18 mouse cellular contexts compared by ENCODE assay signal in genomic region chr9:110460884-110461815, GRCm38 (mm10). TPM values are rescaled to one million over a fixed set of nuclear protein-coding genes. Genes with fewer than 3 reads are reported as not detected.
DNase-seq lines count a peak whose midpoint lies in the region; ATAC-seq and TF ChIP-seq lines count a peak whose summit lies in the region.
"Had no signal": no experiment of that assay in that cellular context is flagged by ENCODE, and none has a peak within 500 bp of the region (broad histone marks: within the 10 kb centered on the region; RNA-seq: fewer than 3 reads in every experiment).

No protein-coding gene starts in this region.

- peak; percentile 25 for ATAC-seq in liver, embryonic 13.5 days (ENCODE audit: low read depth)
- no peak for ATAC-seq in forebrain, embryonic 13.5 days

- no peaks in the 10 kb centered on the region for H3K9me3 ChIP-seq in liver, embryonic 13.5 days (replicated peaks)
- H3K9me3 ChIP-seq in forebrain, embryonic 13.5 days (replicated peaks), result no peaks in the 10 kb centered on the region
- H3K9me3 ChIP-seq: limb, embryonic 10.5 days; midbrain, embryonic 10.5 days had no signal

- H3K36me3 ChIP-seq in liver, embryonic 13.5 days, result no peaks in the 10 kb centered on the region
- no peaks in the 10 kb centered on the region for H3K36me3 ChIP-seq in small intestine, adult 2 months (ENCODE audit: control insufficient read depth, insufficient read depth, low read length)
- no peaks in the 10 kb centered on the region for H3K36me3 ChIP-seq in forebrain, embryonic 13.5 days (ENCODE audit: poor library complexity, severe bottlenecking)
- H3K36me3 ChIP-seq: limb, embryonic 10.5 days had no signal

- TF ChIP-seq CTCF in small intestine, adult 2 months (IDR thresholded peaks at IDR 0.05; ENCODE audit: extremely low read depth, insufficient read length, insufficient replicate concordance, low read depth, low read length), result no peak

- no peak for TF ChIP-seq POLR2A in small intestine, adult 2 months (IDR thresholded peaks at IDR 0.05; ENCODE audit: low read depth, low read length)

- 0 out of 2 replicates have a peak overlapping the region, but pooled peaks have one; percentile 14 for H3K4me2 ChIP-seq in liver, embryonic 13.5 days
- H3K4me2 ChIP-seq in forebrain, embryonic 13.5 days, result no peak overlapping the region
- H3K4me2 ChIP-seq: hindbrain, embryonic 14.5 days had no signal

- no peak overlapping the region for H3K4me3 ChIP-seq in liver, embryonic 13.5 days (replicated peaks)
- H3K4me3 ChIP-seq in small intestine, adult 2 months (ENCODE audit: low read depth, low read length), result no peak overlapping the region
- no peak overlapping the region for H3K4me3 ChIP-seq in forebrain, embryonic 13.5 days
- H3K4me3 ChIP-seq: limb, embryonic 10.5 days; midbrain, embryonic 10.5 days had no signal

- H3K27me3 ChIP-seq in liver, embryonic 13.5 days, result no peaks in the 10 kb centered on the region
- no peaks in the 10 kb centered on the region for H3K27me3 ChIP-seq in small intestine, adult 2 months (ENCODE audit: control insufficient read depth, insufficient read depth, low read length)
- no peaks in the 10 kb centered on the region for H3K27me3 ChIP-seq in forebrain, embryonic 13.5 days

- DNase-seq in CD4-positive helper T cell, adult 2 months (ENCODE audit: low read depth, low spot score), result peak; percentile 76
- DNase-seq in T-cell, adult 2 months (ENCODE audit: low spot score), result peak; percentile 41
- DNase-seq in liver, embryonic 13.5 days, result no peak
- no peak for DNase-seq in urinary bladder, adult 2 months (ENCODE audit: low spot score)
- no peak for DNase-seq in lung, adult 18-20 months
- DNase-seq in heart, adult 8-10 months (ENCODE audit: low spot score), result no peak
- DNase-seq: cerebellum, adult 11 months; heart, adult 18-20 months; kidney, adult 8-10 months; lung, adult 2 months; right cerebral cortex, adult 18-20 months had no signal

- peak overlapping the region; percentile 16; the same call in 1 of the 2 replicates for H3K27ac ChIP-seq in liver, embryonic 13.5 days
- peak overlapping the region; percentile 17 for H3K27ac ChIP-seq in small intestine, adult 2 months (ENCODE audit: insufficient read depth, low read depth, low read length)
- H3K27ac ChIP-seq in forebrain, embryonic 13.5 days, result no peak overlapping the region
- H3K27ac ChIP-seq: hindbrain, embryonic 14.5 days; limb, embryonic 10.5 days; midbrain, embryonic 10.5 days had no signal

- H3K9ac ChIP-seq in liver, embryonic 13.5 days, result no peak overlapping the region
- H3K9ac ChIP-seq in forebrain, embryonic 13.5 days, result no peak overlapping the region
- H3K9ac ChIP-seq: hindbrain, embryonic 14.5 days had no signal

- 32% methylated on average over 18 of the region's 18 CpGs for WGBS in liver, embryonic 13.5 days (ENCODE audit: insufficient replicate concordance)
- 79% methylated on average over 18 of the region's 18 CpGs for WGBS in small intestine, adult 2 months
- WGBS in forebrain, embryonic 13.5 days, result 91% methylated on average over 18 of the region's 18 CpGs

- peaks cover 48% of the 10 kb centered on the region for H3K4me1 ChIP-seq in liver, embryonic 13.5 days (replicated peaks)
- H3K4me1 ChIP-seq in small intestine, adult 2 months (ENCODE audit: control insufficient read depth, insufficient read depth, insufficient read length, low read length), result peaks cover 19% of the 10 kb centered on the region
- H3K4me1 ChIP-seq in forebrain, embryonic 13.5 days, result no peaks in the 10 kb centered on the region
- H3K4me1 ChIP-seq: limb, embryonic 10.5 days; midbrain, embryonic 10.5 days had no signal

RNA-seq across cellular contexts. Expression of gene Klhl18, which starts 15.3 kb away (rescaled TPM):
- 1.9 and 2.7 TPM in 2 replicates for polyA plus RNA-seq in liver, embryonic 13.5 days (2015; fragmentation: Nextera tagmentation; extraction: Ambion mirVana)
- polyA plus RNA-seq in small intestine, adult 2 months (2012; rRNA removed), result 7.6 and 13.7 TPM in 2 replicates
- polyA plus RNA-seq in urinary bladder, adult 2 months (2012; rRNA removed), result 20.7 and 22.1 TPM in 2 replicates
- polyA plus RNA-seq in forebrain, embryonic 13.5 days (2015; fragmentation: Nextera tagmentation; extraction: Ambion mirVana), result 8.2 and 9.6 TPM in 2 replicates
- 10 to 100 TPM in 3 of 4 experiments, 1 to 10 TPM in 1; 9.2 to 14.6 (median 11.1) TPM for total RNA-seq in heart, adult 8-10 months (2022)

RNA-seq across cellular contexts. Expression of gene Kif9, which starts 15.6 kb away (rescaled TPM):
- polyA plus RNA-seq in liver, embryonic 13.5 days (2015; fragmentation: Nextera tagmentation; extraction: Ambion mirVana), result 0.23 and 0.27 TPM in 2 replicates
- 0.27 and 0.34 TPM in 2 replicates for polyA plus RNA-seq in small intestine, adult 2 months (2012; rRNA removed)
- polyA plus RNA-seq in urinary bladder, adult 2 months (2012; rRNA removed), result 1.9 and 2.1 TPM in 2 replicates
- polyA plus RNA-seq in forebrain, embryonic 13.5 days (2015; fragmentation: Nextera tagmentation; extraction: Ambion mirVana), result 1.7 and 3.0 TPM in 2 replicates
- total RNA-seq in heart, adult 8-10 months (2022), result under 1 TPM; 0.14 to 0.31 (median 0.20) TPM

RNA-seq across cellular contexts. Expression of gene Ngp, which starts 41.6 kb away (rescaled TPM):
- polyA plus RNA-seq in liver, embryonic 13.5 days (2015; fragmentation: Nextera tagmentation; extraction: Ambion mirVana), result 46.6 and 49.4 TPM in 2 replicates
- 0.65 TPM in 1 of 2 replicates, not detected in the other for polyA plus RNA-seq in small intestine, adult 2 months (2012; rRNA removed)
- polyA plus RNA-seq in urinary bladder, adult 2 months (2012; rRNA removed), result 0.06 TPM in 1 of 2 replicates, not detected in the other
- polyA plus RNA-seq in forebrain, embryonic 13.5 days (2015; fragmentation: Nextera tagmentation; extraction: Ambion mirVana), result 0.22 and 0.96 TPM in 2 replicates
- total RNA-seq in heart, adult 8-10 months (2022), result 1 to 10 TPM in 1 of 4 experiments, not detected in 3; 3.0 TPM
- total RNA-seq: gastrocnemius, adult 8-10 months; heart, adult 18-20 months had no signal
- polyA plus RNA-seq: large intestine, adult 2 months; limb, embryonic 10.5 days had no signal

RNA-seq across cellular contexts. Expression of gene Ptpn23, which starts 53.1 kb away (rescaled TPM):
- 3.2 TPM in 2 replicates for polyA plus RNA-seq in liver, embryonic 13.5 days (2015; fragmentation: Nextera tagmentation; extraction: Ambion mirVana)
- 23.4 and 34.4 TPM in 2 replicates for polyA plus RNA-seq in small intestine, adult 2 months (2012; rRNA removed)
- polyA plus RNA-seq in urinary bladder, adult 2 months (2012; rRNA removed), result 11.6 and 24.7 TPM in 2 replicates
- 18.7 and 20.1 TPM in 2 replicates for polyA plus RNA-seq in forebrain, embryonic 13.5 days (2015; fragmentation: Nextera tagmentation; extraction: Ambion mirVana)
- total RNA-seq in heart, adult 8-10 months (2022), result 10 to 100 TPM; 12.9 to 17.1 (median 14.5) TPM

Comparison
In these comparisons a context has a peak if more than half of its experiments do, and no peak if none do; other contexts are left out.
1. DNase-seq: peak in CD4-positive helper T cell, adult 2 months (single experiment) and T-cell, adult 2 months (single experiment); none in liver, embryonic 13.5 days (single experiment), urinary bladder, adult 2 months (single experiment), lung, adult 18-20 months (0 of 2) and heart, adult 8-10 months (single experiment).
2. RNA of gene Ngp, which starts 41.6 kb away (polyA plus RNA-seq): 46.6 to 49.4 TPM in liver, embryonic 13.5 days; 0.22 to 0.96 TPM in forebrain, embryonic 13.5 days, 0.65 TPM in small intestine, adult 2 months and 0.06 TPM in urinary bladder, adult 2 months; every median in the first group is over 10 times any median in the second.